Mouse (Mus musculus): ENCODE results near the gene C1qb. TPM values are rescaled to one million over a fixed set of nuclear protein-coding genes. Genes with fewer than 3 reads are reported as not detected.
A peak's percentile ranks its signal among the peaks of the same experiment; 100 is the strongest.

C1qb gene
- total RNA-seq (2021) = 10 to 100 TPM; 18.8 to 20.8 TPM
- long read RNA-seq, experiment 1, transcript C1qb-201 (3 exons, 1,088 nt) = major isoform, 10 of 10 reads
- long read RNA-seq, experiment 1, partial matches to known transcripts = 0 of 10 reads
- long read RNA-seq, experiment 1, other reads (novel, unspliced or antisense) = 0 of 10 reads
- long read RNA-seq, experiment 2, transcript C1qb-201 (3 exons, 1,088 nt) = major isoform, 16 of 20 reads
- long read RNA-seq, experiment 2, partial matches to known transcripts = 0 of 20 reads
- long read RNA-seq, experiment 2, other reads (novel, unspliced or antisense) = 4 of 20 reads

- DNase-seq = peak; percentile 19
- intact Hi-C loops (cut with DNase I; ENCODE audit: low total_unique reads) = no loop called here
These were observed at the start of gene C1qb for GRCm38 (mm10) chr4:136886101-136886500. Gene C1qb, minus strand, starts transcription at chr4:136886187.

GRCm38 (mm10) chr4:136934746-136935613 is 49.0 kb upstream of the C1qb start:
- DNase-seq = peak; percentile 42
- intact Hi-C loops (cut with DNase I; ENCODE audit: low total_unique reads) = no loop called here

DNA sequence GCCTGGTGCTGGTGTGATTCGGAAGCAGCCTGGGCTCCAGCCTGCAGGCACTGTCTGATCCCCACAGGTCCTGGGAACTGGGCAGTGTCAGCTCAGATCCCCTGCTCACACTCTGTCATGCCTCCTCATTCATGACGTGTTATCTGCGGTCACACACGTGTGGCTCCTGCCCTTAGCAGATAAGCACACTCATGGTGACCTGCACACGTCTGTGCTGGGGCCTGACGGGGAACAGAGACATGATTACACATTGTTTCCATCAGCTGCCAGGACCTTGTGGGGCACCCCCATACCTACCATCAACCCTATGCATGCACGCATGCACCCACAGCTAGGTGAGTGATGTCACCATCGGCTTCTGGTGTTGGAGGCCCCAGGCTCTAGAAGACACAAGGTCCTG is 44.5 kb upstream of the C1qb start:
- intact Hi-C loops (cut with DNase I; ENCODE audit: low total_unique reads) = no loop called here
- no peak for DNase-seq

GRCm38 (mm10) chr4:136928928-136929327 is 42.9 kb upstream of the C1qb start:
- intact Hi-C loops (cut with DNase I; ENCODE audit: low total_unique reads) = loop anchor here (5.0 kb wide), 1 partner anchor 143 kb away; no protein-coding TSS in a partner anchor
- DNase-seq = no peak

DNA sequence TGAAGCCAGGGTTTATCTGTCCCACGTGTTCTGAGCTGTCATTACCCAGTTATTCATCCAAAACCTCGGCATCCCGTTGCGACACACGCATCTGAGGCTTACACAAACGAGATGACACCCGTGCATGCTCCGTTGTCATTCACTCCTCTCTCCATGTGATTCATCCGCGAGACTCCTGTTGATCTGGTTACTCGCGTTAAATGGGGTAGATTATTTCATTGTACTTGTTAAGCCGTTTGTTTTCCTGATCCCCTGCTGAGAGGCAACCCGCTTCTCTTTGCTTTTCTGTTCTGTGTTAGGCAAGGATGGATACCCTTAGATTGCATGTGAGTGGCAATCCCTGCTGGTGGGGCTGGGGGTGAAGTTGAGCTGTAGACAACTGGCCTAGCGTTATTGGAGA is 39.8 kb upstream of the C1qb start:
- intact Hi-C loops (cut with DNase I; ENCODE audit: low total_unique reads) = loop anchor here (5.0 kb wide), 1 partner anchor 146 kb away; no protein-coding TSS in a partner anchor
- DNase-seq = no peak

DNA sequence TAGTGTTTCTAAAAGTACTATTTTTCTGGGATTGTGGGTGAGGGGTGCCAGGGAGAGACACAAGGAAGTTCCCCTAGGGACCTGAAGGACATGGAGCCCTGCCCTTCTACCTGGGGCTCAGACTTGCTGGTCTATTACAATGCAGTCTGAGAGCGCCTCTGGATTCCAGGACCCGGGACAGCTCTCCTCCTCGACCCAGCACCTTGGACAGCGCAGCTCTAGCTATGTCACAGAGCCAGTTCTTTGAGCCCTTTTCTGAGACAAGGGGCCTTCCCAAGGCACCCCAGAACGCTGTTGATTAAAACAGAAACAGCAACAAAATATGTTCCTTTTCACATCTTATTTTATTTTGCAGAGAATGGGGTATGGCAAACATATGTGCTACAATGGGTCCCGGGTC is 38.5 kb upstream of the C1qb start:
- intact Hi-C loops (cut with DNase I; ENCODE audit: low total_unique reads) = no loop called here
- DNase-seq = peak; percentile 61

DNA sequence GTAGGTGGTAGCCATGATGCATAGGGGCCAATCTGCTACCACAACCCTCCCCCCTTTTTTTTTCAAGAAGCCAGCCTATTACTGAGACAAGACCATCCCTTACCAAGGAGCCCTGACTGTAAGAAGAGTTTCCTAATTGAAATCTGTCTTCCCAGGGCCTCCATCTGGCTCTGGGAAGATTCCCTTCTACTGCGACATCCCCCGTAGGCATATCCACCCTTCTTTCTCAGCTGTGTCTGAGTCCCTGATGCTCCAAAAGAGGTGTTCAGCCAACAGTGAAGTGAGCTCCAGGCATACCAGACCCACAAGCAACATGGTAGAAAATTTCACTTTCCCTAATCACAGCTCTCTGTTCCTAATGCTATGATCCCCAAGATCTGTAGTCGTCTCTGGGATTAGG is 33.5 kb upstream of the C1qb start:
- intact Hi-C loops (cut with DNase I; ENCODE audit: low total_unique reads) = no loop called here
- no peak for DNase-seq

GRCm38 (mm10) chr4:136918834-136919233 is 32.8 kb upstream of the C1qb start:
- intact Hi-C loops (cut with DNase I; ENCODE audit: low total_unique reads) = no loop called here
- no peak for DNase-seq

DNA sequence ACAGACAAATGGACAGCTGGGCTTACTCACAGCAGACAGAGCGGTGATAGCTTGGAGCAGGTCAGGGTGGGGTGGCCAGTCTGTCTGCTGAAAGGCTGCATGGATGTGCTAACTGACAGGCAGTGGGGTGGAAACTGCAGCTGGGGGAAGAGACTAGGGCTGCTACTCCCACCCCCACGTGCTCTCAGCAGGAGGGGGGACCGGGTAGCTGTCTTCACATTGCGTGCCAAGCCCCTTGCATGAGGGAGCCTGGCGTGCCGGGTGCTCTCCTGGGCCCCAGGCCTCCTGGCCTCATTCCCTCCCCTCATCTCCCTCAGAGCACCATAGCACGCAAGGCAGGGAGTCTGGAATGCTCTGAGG is 31.2 kb upstream of the C1qb start:
- no peak for DNase-seq
- intact Hi-C loops (cut with DNase I; ENCODE audit: low total_unique reads) = no loop called here

- intact Hi-C loops (cut with DNase I; ENCODE audit: low total_unique reads) = no loop called here
- DNase-seq = no peak
These were observed 30.6 kb upstream of the C1qb start for GRCm38 (mm10) chr4:136916359-136917164.

DNA sequence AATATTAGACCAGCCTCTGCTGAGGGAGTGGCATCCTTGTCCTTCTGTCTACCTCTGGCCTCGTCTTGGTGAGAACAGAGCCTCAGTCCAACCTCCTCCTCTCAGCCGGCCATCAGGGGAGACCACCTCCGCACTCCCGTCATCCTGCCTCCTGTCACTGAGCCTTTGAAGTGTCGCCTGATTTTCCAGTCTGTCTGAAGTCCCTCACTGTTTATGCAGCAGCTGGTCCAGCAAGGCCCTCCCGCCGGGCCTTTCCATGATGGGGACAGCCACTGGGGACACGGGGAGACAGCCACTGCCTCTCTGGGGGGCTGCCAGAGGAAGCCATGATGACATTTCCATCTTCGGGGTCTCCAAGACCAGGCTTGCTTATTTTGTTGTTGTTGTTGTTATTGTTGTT is 26.9 kb upstream of the C1qb start:
- intact Hi-C loops (cut with DNase I; ENCODE audit: low total_unique reads) = no loop called here
- no peak for DNase-seq

DNA sequence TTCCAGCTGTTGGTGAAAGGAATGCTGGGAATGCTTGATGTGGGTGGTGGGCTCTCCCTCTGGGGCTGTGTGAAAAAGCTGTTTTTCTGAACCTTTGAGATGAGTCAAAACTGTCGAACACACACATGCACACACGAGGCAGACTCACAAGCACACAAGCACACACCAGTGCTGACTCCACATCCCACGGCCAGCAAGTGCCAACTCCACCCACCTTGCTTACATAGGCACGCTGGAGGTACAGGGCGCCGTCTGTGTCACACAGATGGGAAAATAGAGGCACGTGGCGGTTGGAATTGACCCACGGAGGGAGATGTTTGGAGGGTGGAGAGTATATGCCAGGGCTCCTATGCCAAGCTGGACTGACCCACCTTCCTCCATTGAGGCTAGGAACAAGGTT is 25.8 kb upstream of the C1qb start:
- DNase-seq = no peak

GRCm38 (mm10) chr4:136911211-136911646 is 25.2 kb upstream of the C1qb start:
- intact Hi-C loops (cut with DNase I; ENCODE audit: low total_unique reads) = no loop called here
- DNase-seq = no peak

More for the DNA sequence above, 25.8 kb upstream of the C1qb start:
- intact Hi-C loops (cut with DNase I; ENCODE audit: low total_unique reads) = no loop called here

- no peak for DNase-seq
- intact Hi-C loops (cut with DNase I; ENCODE audit: low total_unique reads) = loop anchor here (5.0 kb wide), 1 partner anchor 164 kb away; no protein-coding TSS in a partner anchor
These were observed 21.8 kb upstream of the C1qb start for GRCm38 (mm10) chr4:136907809-136908208.

GRCm38 (mm10) chr4:136907033-136907432 is 21.0 kb upstream of the C1qb start:
- intact Hi-C loops (cut with DNase I; ENCODE audit: low total_unique reads) = loop anchor here (5.0 kb wide), 1 partner anchor 165 kb away; no protein-coding TSS in a partner anchor
- DNase-seq = peak; percentile 53

GRCm38 (mm10) chr4:136904767-136905539 is 19.0 kb upstream of the C1qb start:
- no peak for DNase-seq
- intact Hi-C loops (cut with DNase I; ENCODE audit: low total_unique reads) = loop anchor here (5.0 kb wide), 1 partner anchor 167 kb away; no protein-coding TSS in a partner anchor

- intact Hi-C loops (cut with DNase I; ENCODE audit: low total_unique reads) = no loop called here
- DNase-seq = no peak
These were observed 13.2 kb upstream of the C1qb start for GRCm38 (mm10) chr4:136899154-136899553.

- DNase-seq = no peak
- intact Hi-C loops (cut with DNase I; ENCODE audit: low total_unique reads) = no loop called here
These were observed 12.7 kb upstream of the C1qb start, which contains the start of gene C1qa for GRCm38 (mm10) chr4:136898637-136899036. Gene C1qa, minus strand, starts transcription at chr4:136898803.

DNA sequence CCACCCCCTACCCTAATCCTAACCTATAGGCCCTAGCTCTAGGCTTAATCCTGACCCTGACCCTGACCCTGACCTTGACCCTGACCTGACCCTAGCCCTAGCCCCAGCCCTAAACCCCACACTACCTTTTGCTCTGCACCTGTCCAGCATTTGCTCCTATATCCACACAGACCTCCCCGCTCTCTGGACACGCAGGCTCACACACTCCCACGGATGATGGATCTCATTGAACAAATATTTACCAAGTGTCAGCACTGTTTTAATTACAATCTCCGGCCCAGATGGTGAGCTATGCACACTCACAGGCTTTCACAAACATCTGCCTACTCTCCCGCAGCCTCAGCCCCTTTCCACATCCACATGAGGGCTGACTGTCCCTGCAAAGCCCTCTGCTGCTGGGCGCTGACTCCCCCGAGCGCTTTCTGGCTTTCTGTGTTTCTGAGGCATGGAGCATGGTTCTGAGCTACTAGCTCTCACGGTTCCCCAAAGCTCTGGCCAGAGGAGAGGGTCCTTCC is 12.2 kb upstream of the C1qb start:
- no peak for DNase-seq
- intact Hi-C loops (cut with DNase I; ENCODE audit: low total_unique reads) = no loop called here

All from gastrocnemius, postnatal 14 days (tissue).